Mouse (Mus musculus) cerebellum, adult 11-12 months (tissue): ENCODE data around the gene Fanci.

Experiments
- DNase-seq: peaks from one replicate; pipeline ENCODE4 v3.0.0; 2022

The Fanci gene

GRCm38 (mm10) chr7:79391883-79392649, at the start of gene Fanci:
Gene Fanci, plus strand, starts transcription at chr7:79391929.
- DNase-seq, result peak; percentile 90

GRCm38 (mm10) chr7:79345902-79346301, 45.8 kb upstream of the Fanci start:
- no peak for DNase-seq

GRCm38 (mm10) chr7:79346555-79347075, 45.1 kb upstream of the Fanci start:
- DNase-seq, result no peak

GRCm38 (mm10) chr7:79347108-79347813, 44.5 kb upstream of the Fanci start:
- no peak for DNase-seq

- DNase-seq, result no peak
Measured at GRCm38 (mm10) chr7:79348816-79349215, 42.9 kb upstream of the Fanci start.

- DNase-seq, result peak; percentile 69
Measured at GRCm38 (mm10) chr7:79349738-79350386, 41.9 kb upstream of the Fanci start.

GRCm38 (mm10) chr7:79358350-79359182, 33.2 kb upstream of the Fanci start:
- DNase-seq, result no peak

GRCm38 (mm10) chr7:79359183-79359435, 32.6 kb upstream of the Fanci start:
- no peak for DNase-seq

GRCm38 (mm10) chr7:79360056-79360455, 31.7 kb upstream of the Fanci start:
- no peak for DNase-seq

GRCm38 (mm10) chr7:79362208-79362607, 29.5 kb upstream of the Fanci start:
- DNase-seq, result no peak

- no peak for DNase-seq
Measured at GRCm38 (mm10) chr7:79362830-79363229, 28.9 kb upstream of the Fanci start.

- no peak for DNase-seq
Measured at GRCm38 (mm10) chr7:79363370-79364043, 28.2 kb upstream of the Fanci start.

- no peak for DNase-seq
Measured at GRCm38 (mm10) chr7:79368664-79369063, 23.1 kb upstream of the Fanci start.

GRCm38 (mm10) chr7:79369416-79369815, 22.3 kb upstream of the Fanci start:
- no peak for DNase-seq

- DNase-seq, result no peak
Measured at GRCm38 (mm10) chr7:79371321-79371879, 20.3 kb upstream of the Fanci start.

GRCm38 (mm10) chr7:79374017-79374416, 17.7 kb upstream of the Fanci start:
- DNase-seq, result no peak

- no peak for DNase-seq
Measured at GRCm38 (mm10) chr7:79375594-79375993, 16.1 kb upstream of the Fanci start.

- no peak for DNase-seq
Measured at GRCm38 (mm10) chr7:79376516-79377275, 15.0 kb upstream of the Fanci start.

- no peak for DNase-seq
Measured at GRCm38 (mm10) chr7:79386422-79387133, 5.2 kb upstream of the Fanci start, which contains the start of gene Rlbp1. Gene Rlbp1, minus strand, starts transcription at chr7:79387048.

- no peak for DNase-seq
Measured at GRCm38 (mm10) chr7:79387140-79387539, 4.6 kb upstream of the Fanci start.
